Mouse (Mus musculus) intestine, embryonic 14.5 days (tissue): ENCODE measurements at regions not wholly inside any gene's neighbourhood (a gene's known extent, or its start where the extent isn't known, plus 50 kb on each side); places are given as distances from the start of the nearest gene placed in this dataset.
A peak's percentile ranks its signal among the peaks of the same experiment; 100 is the strongest.

Source experiments
- ATAC-seq: fragments of 200-750 bp; cut with Nextera tagmentation; replicated peaks from 2 replicates; pipeline ENCODE4 v1.8.0; 2017; ENCODE audit warnings: low read depth, moderate number of reproducible peaks, moderate TSS enrichment, moderate library complexity; ENCODE audit not compliant: low FRiP score, low TSS enrichment
- DNase-seq: peaks from one replicate; pipeline ENCODE4 v3.0.0-alpha.2; 2018; ENCODE audit warnings: low spot score
- H3K27ac ChIP-seq: fragments of 300-500 bp; sonication (generic); 2 replicates; pipeline ENCODE4 v1.5.1; 2014; ENCODE audit warnings: low read depth, mild to moderate bottlenecking, control low read depth
- H3K27me3 ChIP-seq: fragments of 300-500 bp; sonication (generic); replicated peaks from 2 replicates; pipeline ENCODE4 v1.6.1; 2014; ENCODE audit warnings: low read length, control low read depth; ENCODE audit not compliant: control insufficient read depth, insufficient read depth
- H3K36me3 ChIP-seq: fragments of 300-500 bp; sonication (generic); 2 replicates; pipeline ENCODE4 v1.6.1; 2014; ENCODE audit warnings: low read length, control low read depth; ENCODE audit not compliant: control insufficient read depth, insufficient read depth
- H3K4me1 ChIP-seq: fragments of 300-500 bp; sonication (generic); replicated peaks from 2 replicates; pipeline ENCODE4 v1.6.1; 2014; ENCODE audit warnings: low read length, control low read depth, mixed read lengths; ENCODE audit not compliant: control insufficient read depth, insufficient read depth
- H3K4me2 ChIP-seq: fragments of 300-500 bp; sonication (generic); 2 replicates; pipeline ENCODE4 v1.6.1; 2014; ENCODE audit warnings: low read length
- H3K4me3 ChIP-seq: fragments of 300-500 bp; sonication (generic); 2 replicates; pipeline ENCODE4 v1.5.1; 2014; ENCODE audit warnings: low read depth, low read length, control low read depth, mixed read lengths
- H3K9ac ChIP-seq: fragments of 300-500 bp; sonication (generic); 2 replicates; pipeline ENCODE4 v1.6.1; 2014; ENCODE audit warnings: mild to moderate bottlenecking, low read length
- H3K9me3 ChIP-seq: fragments of 300-500 bp; sonication (generic); 2 replicates; pipeline ENCODE4 v1.6.1; 2016; ENCODE audit warnings: low read length, control low read depth; ENCODE audit not compliant: control insufficient read depth
- WGBS: fragments of 180-500 bp; shearing (Covaris S2); extraction: QIAGEN DNeasy Blood & Tissue Kit; methylation state at CpG from one replicate; pipeline ENCODE4 v1.1.7; 2014; 5-methylcytosine and 5-hydroxymethylcytosine counted together

GRCm38 (mm10) chr16:5578333-5578732, 306.8 kb upstream of the Rbfox1 start:
- Histone ChIP-seq H3K4me3 (no peak overlapping the region), H3K27me3 (no peaks in the 10 kb centered on the region), H3K36me3 (no peaks in the 10 kb centered on the region), H3K4me1 (peaks cover 3% of the 10 kb centered on the region; the same call in 1 of the 2 replicates), H3K9me3 (no peaks in the 10 kb centered on the region), H3K9ac (no peak overlapping the region), H3K4me2 (no peak overlapping the region), H3K27ac (no peak overlapping the region)
- ATAC-seq = no peak
- 40% methylated on average over 3 of the region's 3 CpGs for WGBS
- no peak for DNase-seq

- H3K36me3 ChIP-seq = no peaks in the 10 kb centered on the region
- H3K4me1 ChIP-seq = peaks cover 16% of the 10 kb centered on the region
- H3K9ac ChIP-seq = no peak overlapping the region
- H3K27ac ChIP-seq = no peak overlapping the region
- no peaks in the 10 kb centered on the region for H3K9me3 ChIP-seq
- no peak overlapping the region for H3K4me2 ChIP-seq
- H3K4me3 ChIP-seq = no peak overlapping the region
- DNase-seq (no peak), ATAC-seq (no peak)
- H3K27me3 ChIP-seq = no peaks in the 10 kb centered on the region
These were observed 312.4 kb upstream of the Rbfox1 start for GRCm38 (mm10) chr16:5572780-5573179.

- 0 out of 2 replicates have a peak, but pooled peaks have one; percentile 50 for ATAC-seq
- Histone ChIP-seq H3K36me3 (no peaks in the 10 kb centered on the region), H3K4me3 (no peak overlapping the region), H3K4me2 (0 out of 2 replicates have a peak overlapping the region, but pooled peaks have one; percentile 6), H3K9me3 (no peaks in the 10 kb centered on the region), H3K27me3 (no peaks in the 10 kb centered on the region), H3K27ac (peak overlapping the region; percentile 33; the same call in 1 of the 2 replicates), H3K4me1 (peaks cover 16% of the 10 kb centered on the region), H3K9ac (no peak overlapping the region)
- DNase-seq = peak; percentile 52
- WGBS = 56% methylated on average over 4 of the region's 4 CpGs
These were observed 314.5 kb upstream of the Rbfox1 start for GRCm38 (mm10) chr16:5570619-5571018.

GRCm38 (mm10) chr16:5569101-5569500, 313.3 kb upstream of the Eef2kmt start:
- no peak overlapping the region for H3K9ac ChIP-seq
- H3K27ac ChIP-seq = no peak overlapping the region
- WGBS = 59% methylated on average over 10 of the region's 10 CpGs
- no peaks in the 10 kb centered on the region for H3K36me3 ChIP-seq
- DNase-seq (no peak), ATAC-seq (no peak)
- H3K4me2 ChIP-seq = no peak overlapping the region
- no peak overlapping the region for H3K4me3 ChIP-seq
- peaks cover 16% of the 10 kb centered on the region for H3K4me1 ChIP-seq
- no peaks in the 10 kb centered on the region for H3K27me3 ChIP-seq
- no peaks in the 10 kb centered on the region for H3K9me3 ChIP-seq

- Histone ChIP-seq H3K9me3 (no peaks in the 10 kb centered on the region), H3K4me3 (no peak overlapping the region), H3K36me3 (no peaks in the 10 kb centered on the region), H3K27ac (no peak overlapping the region), H3K4me1 (no peaks in the 10 kb centered on the region), H3K4me2 (no peak overlapping the region), H3K27me3 (no peaks in the 10 kb centered on the region), H3K9ac (no peak overlapping the region)
- WGBS = 68% methylated on average over 6 of the region's 6 CpGs
- ATAC-seq (no peak), DNase-seq (no peak)
These were observed 293.2 kb upstream of the Eef2kmt start for GRCm38 (mm10) chr16:5549026-5549425.

- WGBS = 65% methylated on average over 3 of the region's 3 CpGs
These were observed 292.8 kb upstream of the Eef2kmt start for GRCm38 (mm10) chr16:5548602-5549001.

GRCm38 (mm10) chr16:5546808-5547207, 291.0 kb upstream of the Eef2kmt start:
- Histone ChIP-seq H3K27me3 (no peaks in the 10 kb centered on the region), H3K27ac (no peak overlapping the region), H3K9ac (no peak overlapping the region), H3K4me2 (no peak overlapping the region), H3K4me1 (no peaks in the 10 kb centered on the region), H3K4me3 (no peak overlapping the region), H3K9me3 (no peaks in the 10 kb centered on the region), H3K36me3 (no peaks in the 10 kb centered on the region)
- 41% methylated on average over 4 of the region's 4 CpGs for WGBS
- DNase-seq = no peak
- no peak for ATAC-seq

More at GRCm38 (mm10) chr16:5548602-5549001, 292.8 kb upstream of the Eef2kmt start:
- Histone ChIP-seq H3K9ac (no peak overlapping the region), H3K4me2 (no peak overlapping the region), H3K36me3 (no peaks in the 10 kb centered on the region), H3K9me3 (no peaks in the 10 kb centered on the region), H3K4me3 (no peak overlapping the region), H3K4me1 (no peaks in the 10 kb centered on the region), H3K27ac (no peak overlapping the region), H3K27me3 (no peaks in the 10 kb centered on the region)
- ATAC-seq (no peak), DNase-seq (no peak)

GRCm38 (mm10) chr16:5545801-5546200, 290.0 kb upstream of the Eef2kmt start:
- 70% methylated on average over 8 of the region's 8 CpGs for WGBS

GRCm38 (mm10) chr16:5544436-5544835, 288.7 kb upstream of the Eef2kmt start:
- Histone ChIP-seq H3K9me3 (no peaks in the 10 kb centered on the region), H3K9ac (no peak overlapping the region), H3K27me3 (no peaks in the 10 kb centered on the region), H3K4me3 (no peak overlapping the region), H3K36me3 (no peaks in the 10 kb centered on the region), H3K4me2 (no peak overlapping the region), H3K4me1 (no peaks in the 10 kb centered on the region), H3K27ac (no peak overlapping the region)
- DNase-seq (no peak), ATAC-seq (no peak)
- 55% methylated on average over 2 of the region's 2 CpGs for whole genome bisulfite sequencing

More at GRCm38 (mm10) chr16:5545801-5546200, 290.0 kb upstream of the Eef2kmt start:
- H3K9me3 ChIP-seq = no peaks in the 10 kb centered on the region
- H3K27ac ChIP-seq = no peak overlapping the region
- no peaks in the 10 kb centered on the region for H3K36me3 ChIP-seq
- no peak overlapping the region for H3K4me2 ChIP-seq
- no peak overlapping the region for H3K9ac ChIP-seq
- H3K27me3 ChIP-seq = no peaks in the 10 kb centered on the region
- H3K4me1 ChIP-seq = no peaks in the 10 kb centered on the region
- no peak overlapping the region for H3K4me3 ChIP-seq
- ATAC-seq (no peak), DNase-seq (no peak)
